Mouse (Mus musculus): ENCODE measurements at regions not wholly inside any gene's neighbourhood (a gene's known extent, or its start where the extent isn't known, plus 50 kb on each side); places are given as distances from the start of the nearest gene placed in this dataset.

DNA sequence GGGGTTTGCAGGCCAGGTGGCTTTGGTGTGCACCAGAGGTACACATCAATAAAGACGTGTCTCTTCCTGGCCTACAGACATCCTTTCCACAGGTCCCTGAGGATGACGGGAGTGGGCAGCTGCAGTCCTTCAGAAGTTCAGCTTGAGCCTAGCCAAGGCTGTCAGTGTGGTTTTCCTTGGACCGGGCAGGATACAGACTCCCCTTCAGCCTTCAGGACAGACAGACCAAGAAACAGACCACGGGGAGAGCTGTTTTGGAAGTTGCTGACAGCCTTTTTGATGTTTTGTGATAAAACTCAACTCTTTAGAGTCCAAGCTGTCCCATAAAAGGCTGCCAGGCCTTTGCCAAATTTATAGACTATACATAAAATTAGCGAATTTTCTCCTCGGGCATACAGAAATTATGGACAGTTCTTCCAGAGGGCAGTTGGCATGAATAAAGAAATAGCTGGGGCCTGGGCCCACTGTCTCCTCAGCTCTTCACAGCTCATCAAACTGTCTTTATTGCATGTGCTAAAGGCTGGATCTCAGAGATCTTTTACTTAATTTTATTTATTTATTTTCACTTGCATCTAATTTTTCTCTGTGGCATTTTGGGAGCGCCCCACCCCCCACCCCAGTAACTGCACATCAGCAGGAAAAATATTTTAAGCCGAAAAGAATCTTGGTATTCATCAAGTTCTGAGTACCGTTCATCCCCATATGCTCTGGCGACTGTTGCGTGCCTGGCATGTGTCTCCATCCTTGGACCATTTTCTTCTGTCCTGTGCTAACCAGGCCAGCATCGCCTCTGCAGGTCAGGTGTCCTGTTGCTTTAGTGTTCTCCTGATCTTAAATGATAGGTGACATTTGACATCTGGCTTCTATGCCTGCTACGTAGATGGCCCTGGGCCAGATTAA lies 216.2 kb downstream of the Agtpbp1 start:
- WGBS = 63% methylated on average over 13 of the region's 13 CpGs
- Histone ChIP-seq H3K4me3 (ENCODE audit: insufficient read depth, low read depth, low read length) (no peak overlapping the region), H3K27ac (ENCODE audit: insufficient read depth, low read depth, low read length) (no peak overlapping the region), H3K36me3 (ENCODE audit: control insufficient read depth, insufficient read depth, low read length) (no peaks in the 10 kb centered on the region), H3K27me3 (replicated peaks; ENCODE audit: control insufficient read depth, insufficient read depth, low read length) (no peaks in the 10 kb centered on the region), H3K4me1 (ENCODE audit: control insufficient read depth, insufficient read depth, low read length) (no peaks in the 10 kb centered on the region)
- TF ChIP-seq CTCF (conservative IDR thresholded peaks at IDR 0.05; ENCODE audit: insufficient read depth, insufficient read length, low read depth, low read length) (no peak), POLR2A (IDR thresholded peaks at IDR 0.05; ENCODE audit: low read depth, low read length) (no peak)
- DNase-seq = no peak

DNA sequence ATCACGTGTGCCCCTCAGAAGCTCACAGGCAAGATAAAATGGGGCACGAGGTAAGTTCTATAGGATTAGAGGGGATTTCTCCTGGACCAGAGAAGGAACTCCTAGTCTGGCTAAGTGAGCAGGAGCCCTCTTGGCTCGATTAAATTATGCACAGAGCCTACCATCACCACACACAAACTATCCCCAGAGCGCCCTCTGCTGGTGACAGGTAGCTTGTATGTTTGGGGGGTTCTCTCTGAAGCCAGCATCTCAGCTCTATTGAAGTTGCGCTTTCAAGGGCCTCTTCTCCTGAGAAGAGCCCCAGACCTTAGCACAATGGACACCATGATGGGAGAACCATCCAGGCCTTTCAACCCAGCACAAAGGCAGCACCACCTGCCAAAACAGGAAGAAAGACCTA lies 219.6 kb downstream of the Agtpbp1 start:
- 48% methylated on average over 5 of the region's 5 CpGs for WGBS
- no peak overlapping the region for H3K27ac ChIP-seq (ENCODE audit: insufficient read depth, low read depth, low read length)
- H3K4me3 ChIP-seq (ENCODE audit: insufficient read depth, low read depth, low read length) = no peak overlapping the region
- H3K4me1 ChIP-seq (ENCODE audit: control insufficient read depth, insufficient read depth, low read length) = no peaks in the 10 kb centered on the region
- peak; percentile 53 for DNase-seq
- TF ChIP-seq POLR2A (IDR thresholded peaks at IDR 0.05; ENCODE audit: low read depth, low read length) (no peak), CTCF (conservative IDR thresholded peaks at IDR 0.05; ENCODE audit: insufficient read depth, insufficient read length, low read depth, low read length) (peak; percentile 54)
- no peaks in the 10 kb centered on the region for H3K36me3 ChIP-seq (ENCODE audit: control insufficient read depth, insufficient read depth, low read length)
- H3K27me3 ChIP-seq (replicated peaks; ENCODE audit: control insufficient read depth, insufficient read depth, low read length) = no peaks in the 10 kb centered on the region

DNA sequence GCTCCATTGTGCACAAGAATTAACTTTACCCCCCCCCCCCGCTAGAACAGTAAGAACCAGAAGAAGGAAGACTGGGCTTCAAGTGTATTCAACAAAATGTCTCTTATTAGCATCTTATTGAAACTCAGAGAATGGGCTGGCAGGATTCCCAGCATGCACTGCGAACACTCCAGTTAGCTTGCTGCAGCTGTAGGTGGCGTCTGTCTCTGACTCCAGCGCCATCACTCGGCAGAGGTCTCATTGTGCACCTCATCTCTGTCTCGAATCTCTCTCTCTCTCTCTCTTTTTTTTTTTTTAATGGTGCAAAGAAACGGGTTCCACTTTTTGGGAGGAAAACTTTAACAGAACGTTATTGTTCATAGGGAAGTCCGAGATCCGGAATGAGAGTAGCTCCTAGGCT lies 221.6 kb downstream of the Agtpbp1 start:
- 78% methylated on average over 10 of the region's 10 CpGs for WGBS
- DNase-seq = no peak
- Histone ChIP-seq H3K36me3 (ENCODE audit: control insufficient read depth, insufficient read depth, low read length) (no peaks in the 10 kb centered on the region), H3K4me1 (ENCODE audit: control insufficient read depth, insufficient read depth, low read length) (no peaks in the 10 kb centered on the region), H3K4me3 (ENCODE audit: insufficient read depth, low read depth, low read length) (no peak overlapping the region), H3K27me3 (replicated peaks; ENCODE audit: control insufficient read depth, insufficient read depth, low read length) (no peaks in the 10 kb centered on the region), H3K27ac (ENCODE audit: insufficient read depth, low read depth, low read length) (no peak overlapping the region)
- TF ChIP-seq POLR2A (IDR thresholded peaks at IDR 0.05; ENCODE audit: low read depth, low read length) (no peak), CTCF (conservative IDR thresholded peaks at IDR 0.05; ENCODE audit: insufficient read depth, insufficient read length, low read depth, low read length) (no peak)

DNA sequence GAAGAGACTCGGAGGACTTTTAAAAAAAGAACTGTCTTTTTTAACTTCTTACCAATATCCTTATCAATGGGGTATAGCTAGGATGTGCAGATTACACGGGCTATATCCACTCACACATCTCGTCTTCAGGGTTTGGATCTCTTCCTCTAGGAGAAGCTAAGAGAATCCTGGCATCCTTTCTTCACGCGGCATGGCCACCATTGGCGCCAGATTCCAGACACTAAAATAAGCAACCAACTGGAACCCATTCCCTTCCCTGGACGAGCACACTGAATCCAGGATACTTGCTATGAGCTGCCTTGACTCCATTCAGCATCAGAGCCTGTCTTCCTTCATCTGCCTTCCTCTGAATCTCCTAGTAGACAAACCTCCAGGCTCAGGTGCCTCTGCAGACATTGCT lies 223.7 kb downstream of the Agtpbp1 start:
- TF ChIP-seq POLR2A (IDR thresholded peaks at IDR 0.05; ENCODE audit: low read depth, low read length) = no peak
- TF ChIP-seq CTCF (conservative IDR thresholded peaks at IDR 0.05; ENCODE audit: insufficient read depth, insufficient read length, low read depth, low read length) = no peak
- Histone ChIP-seq H3K36me3 (ENCODE audit: control insufficient read depth, insufficient read depth, low read length) (no peaks in the 10 kb centered on the region), H3K4me3 (ENCODE audit: insufficient read depth, low read depth, low read length) (no peak overlapping the region), H3K27ac (ENCODE audit: insufficient read depth, low read depth, low read length) (no peak overlapping the region), H3K4me1 (ENCODE audit: control insufficient read depth, insufficient read depth, low read length) (no peaks in the 10 kb centered on the region), H3K27me3 (replicated peaks; ENCODE audit: control insufficient read depth, insufficient read depth, low read length) (no peaks in the 10 kb centered on the region; the same call in 1 of the 2 replicates)
- WGBS = 87% methylated on average over 7 of the region's 7 CpGs
- DNase-seq = no peak

DNA sequence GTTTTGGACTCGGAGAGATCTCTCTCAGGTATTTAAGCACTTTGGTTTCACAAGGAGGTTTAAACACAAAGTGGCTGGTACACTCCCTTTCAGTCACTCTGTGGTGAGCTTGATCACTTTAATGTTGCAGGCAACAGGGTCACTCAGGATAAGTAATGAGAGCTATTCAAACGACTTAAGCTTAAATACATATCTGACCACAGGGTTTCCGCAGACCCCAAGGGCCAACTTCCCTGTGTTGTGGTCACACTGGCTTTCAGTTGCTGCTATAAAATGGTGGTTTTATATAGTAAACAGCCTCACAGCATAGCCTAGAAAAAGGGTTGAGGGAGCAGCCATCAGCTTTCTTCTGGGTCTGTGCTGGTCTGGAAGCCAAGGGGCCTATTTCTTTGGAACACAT lies 225.0 kb downstream of the Agtpbp1 start:
- Histone ChIP-seq H3K4me3 (ENCODE audit: insufficient read depth, low read depth, low read length) (no peak overlapping the region), H3K27ac (ENCODE audit: insufficient read depth, low read depth, low read length) (no peak overlapping the region), H3K36me3 (ENCODE audit: control insufficient read depth, insufficient read depth, low read length) (no peaks in the 10 kb centered on the region), H3K4me1 (ENCODE audit: control insufficient read depth, insufficient read depth, low read length) (no peaks in the 10 kb centered on the region), H3K27me3 (replicated peaks; ENCODE audit: control insufficient read depth, insufficient read depth, low read length) (no peaks in the 10 kb centered on the region; the same call in 1 of the 2 replicates)
- DNase-seq = no peak
- WGBS = 75% methylated on average over 3 of the region's 3 CpGs
- TF ChIP-seq POLR2A (IDR thresholded peaks at IDR 0.05; ENCODE audit: low read depth, low read length) (no peak), CTCF (conservative IDR thresholded peaks at IDR 0.05; ENCODE audit: insufficient read depth, insufficient read length, low read depth, low read length) (no peak)

DNA sequence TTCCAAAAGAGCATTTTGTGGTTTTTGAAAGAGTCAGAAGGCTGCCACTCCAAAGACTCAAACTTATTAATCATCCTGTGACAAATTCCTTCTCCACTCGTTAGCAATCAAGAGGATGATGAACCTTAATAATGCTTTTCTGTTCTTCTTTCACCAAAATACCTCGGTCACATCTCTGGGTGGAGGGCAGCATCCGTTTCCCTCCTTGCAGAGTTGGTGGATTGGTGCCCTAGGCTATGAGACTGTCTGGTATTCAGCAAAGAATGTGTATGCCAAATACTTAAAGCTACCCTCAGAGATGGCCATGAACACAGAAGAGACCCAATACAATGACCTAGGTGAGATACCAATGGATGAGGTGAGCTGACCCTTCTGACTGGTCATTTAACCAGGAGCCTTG lies 226.6 kb downstream of the Agtpbp1 start:
- Histone ChIP-seq H3K27me3 (replicated peaks; ENCODE audit: control insufficient read depth, insufficient read depth, low read length) (no peaks in the 10 kb centered on the region; the same call in 1 of the 2 replicates), H3K36me3 (ENCODE audit: control insufficient read depth, insufficient read depth, low read length) (no peaks in the 10 kb centered on the region), H3K4me1 (ENCODE audit: control insufficient read depth, insufficient read depth, low read length) (no peaks in the 10 kb centered on the region), H3K27ac (ENCODE audit: insufficient read depth, low read depth, low read length) (no peak overlapping the region), H3K4me3 (ENCODE audit: insufficient read depth, low read depth, low read length) (no peak overlapping the region)
- no peak for DNase-seq
- WGBS = 79% methylated on average over 3 of the region's 3 CpGs
- TF ChIP-seq CTCF (conservative IDR thresholded peaks at IDR 0.05; ENCODE audit: insufficient read depth, insufficient read length, low read depth, low read length) (no peak), POLR2A (IDR thresholded peaks at IDR 0.05; ENCODE audit: low read depth, low read length) (no peak)

DNA sequence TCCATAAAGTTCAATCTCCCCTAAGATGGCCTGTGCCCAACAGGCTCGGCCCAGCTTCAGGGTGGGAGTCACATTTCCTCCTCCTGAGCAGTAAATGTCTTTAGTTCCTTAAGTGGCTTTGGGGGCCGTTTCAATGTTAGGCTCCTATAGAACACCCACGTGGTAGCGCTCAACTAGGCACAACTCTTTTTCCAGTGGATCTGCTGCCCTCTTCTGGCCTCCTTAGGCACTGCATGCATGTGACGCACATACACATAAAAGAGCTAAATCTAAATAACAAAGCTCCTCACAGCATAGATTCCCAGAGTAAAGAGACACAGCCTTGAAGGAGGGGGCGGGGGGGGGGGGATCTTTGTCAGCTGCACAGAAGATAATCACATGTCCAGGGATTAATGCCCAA lies 233.6 kb downstream of the Agtpbp1 start:
- H3K27me3 ChIP-seq (replicated peaks; ENCODE audit: control insufficient read depth, insufficient read depth, low read length) = no peaks in the 10 kb centered on the region
- WGBS = 66% methylated on average over 6 of the region's 6 CpGs
- H3K27ac ChIP-seq (ENCODE audit: insufficient read depth, low read depth, low read length) = no peak overlapping the region
- no peak for DNase-seq
- H3K36me3 ChIP-seq (ENCODE audit: control insufficient read depth, insufficient read depth, low read length) = no peaks in the 10 kb centered on the region
- H3K4me3 ChIP-seq (ENCODE audit: insufficient read depth, low read depth, low read length) = no peak overlapping the region
- no peaks in the 10 kb centered on the region for H3K4me1 ChIP-seq (ENCODE audit: control insufficient read depth, insufficient read depth, low read length)
- TF ChIP-seq POLR2A (IDR thresholded peaks at IDR 0.05; ENCODE audit: low read depth, low read length) (no peak), CTCF (conservative IDR thresholded peaks at IDR 0.05; ENCODE audit: insufficient read depth, insufficient read length, low read depth, low read length) (no peak)

Measured in kidney, adult 2 months (tissue).